Mouse (Mus musculus): ENCODE data around the gene Bmi1. TPM values are rescaled to one million over a fixed set of nuclear protein-coding genes. Genes with fewer than 3 reads are reported as not detected.

The Bmi1 gene
- polyA plus RNA-seq, 1 experiment from 2014 or later, result 22.3 TPM

DNA sequence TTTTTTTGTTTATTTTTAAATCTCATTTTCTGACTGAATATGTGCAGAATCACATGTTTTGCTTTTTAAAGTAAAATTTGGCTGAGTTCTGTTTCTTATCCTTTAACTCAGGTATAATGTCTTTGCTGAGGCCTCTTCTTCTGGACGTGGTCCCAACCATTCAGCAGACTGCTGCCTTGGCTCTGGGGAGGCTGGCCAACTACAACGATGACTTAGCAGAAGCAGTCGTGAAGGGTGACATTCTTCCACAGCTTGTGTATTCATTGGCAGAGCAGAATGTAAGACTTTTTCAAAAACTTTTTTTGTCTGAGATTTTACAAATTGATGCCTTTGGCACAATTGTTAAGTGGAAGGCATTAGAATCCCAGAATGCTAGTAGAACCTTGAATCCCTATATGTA, 33.5 kb downstream of the Bmi1 start:
- Histone ChIP-seq H3K27me3 (ENCODE audit: low read depth, poor library complexity, severe bottlenecking) (peaks cover 13% of the 10 kb centered on the region; the same call in 1 of the 2 replicates), H3K36me3 (no peaks in the 10 kb centered on the region), H3K4me1 (no peaks in the 10 kb centered on the region), H3K9me3 (replicated peaks) (no peaks in the 10 kb centered on the region), H3K27ac (no peak overlapping the region), H3K4me3 (no peak overlapping the region)
- 79% methylated on average over 3 of the region's 3 CpGs for WGBS
- no peak for DNase-seq (ENCODE audit: low spot score)

DNA sequence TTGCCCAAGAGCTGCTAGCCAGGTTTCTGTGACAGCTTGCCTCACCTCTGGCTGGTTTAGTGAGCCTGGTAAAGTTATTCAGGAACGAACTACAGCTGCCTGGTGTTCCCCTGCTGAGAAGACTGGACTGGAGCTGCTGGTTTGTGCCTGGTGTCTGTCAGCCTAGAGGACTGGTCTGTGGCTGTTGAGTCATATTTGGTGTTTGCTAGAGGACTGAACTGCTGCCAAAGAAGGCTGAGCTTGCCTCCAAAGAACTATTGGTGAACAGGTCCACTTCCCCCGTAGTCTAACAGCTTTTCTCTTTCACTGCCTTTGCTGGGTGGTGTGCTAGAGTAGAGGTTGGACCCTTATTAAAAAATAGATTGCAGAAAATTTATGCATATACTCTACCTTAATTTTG, 36.3 kb downstream of the Bmi1 start:
- 78% methylated on average over 2 of the region's 2 CpGs for WGBS
- Histone ChIP-seq H3K36me3 (no peaks in the 10 kb centered on the region), H3K9me3 (replicated peaks) (no peaks in the 10 kb centered on the region), H3K27ac (no peak overlapping the region), H3K4me3 (no peak overlapping the region), H3K27me3 (ENCODE audit: low read depth, poor library complexity, severe bottlenecking) (peaks cover 7% of the 10 kb centered on the region; the same call in 1 of the 2 replicates), H3K4me1 (no peaks in the 10 kb centered on the region)
- no peak for DNase-seq (ENCODE audit: low spot score)

DNA sequence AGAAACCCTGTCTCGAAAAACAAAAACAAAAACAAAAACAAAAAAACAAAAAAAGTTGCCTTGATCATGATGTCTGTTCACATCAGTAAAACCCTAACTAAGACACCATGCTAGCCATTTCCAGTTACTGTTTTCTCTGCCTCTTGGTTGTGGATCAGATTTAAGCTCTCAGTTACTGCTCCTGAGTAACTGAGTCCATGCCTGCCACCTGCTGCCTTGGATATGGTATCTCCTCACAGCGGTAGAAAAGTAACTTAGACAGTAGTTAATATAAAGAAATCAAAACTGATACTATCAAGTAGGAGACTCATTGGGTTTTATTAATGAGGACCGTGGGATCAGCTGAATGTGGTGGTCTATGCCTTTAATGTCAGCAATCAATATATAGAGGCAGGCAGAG, 37.5 kb downstream of the Bmi1 start:
- 81% methylated on average over 3 of the region's 3 CpGs for WGBS
- H3K4me3 ChIP-seq, result no peak overlapping the region
- no peaks in the 10 kb centered on the region for H3K9me3 ChIP-seq (replicated peaks)
- H3K36me3 ChIP-seq, result no peaks in the 10 kb centered on the region
- no peak for DNase-seq (ENCODE audit: low spot score)
- peaks cover 7% of the 10 kb centered on the region; the same call in 1 of the 2 replicates for H3K27me3 ChIP-seq (ENCODE audit: low read depth, poor library complexity, severe bottlenecking)
- H3K27ac ChIP-seq, result no peak overlapping the region
- no peaks in the 10 kb centered on the region for H3K4me1 ChIP-seq

DNA sequence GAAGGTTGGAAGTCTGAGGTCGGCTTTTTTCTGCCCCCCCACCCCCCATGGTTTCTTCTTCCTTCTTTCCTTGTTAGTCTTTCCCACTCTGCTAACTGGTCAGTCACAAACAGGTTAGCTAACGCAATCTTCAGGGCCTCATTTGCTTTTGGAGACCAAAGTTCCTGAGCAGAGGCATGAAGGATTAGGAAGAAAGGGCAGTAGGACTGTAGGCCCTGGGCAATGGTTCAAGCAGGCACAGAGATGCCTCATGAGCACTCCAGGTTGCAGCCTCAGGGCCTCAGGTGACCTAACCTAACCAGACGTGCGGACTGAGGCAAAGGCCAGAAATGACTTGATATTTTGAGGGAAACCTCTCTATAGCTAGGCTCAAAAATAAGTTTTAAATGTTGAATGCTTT, 41.7 kb downstream of the Bmi1 start:
- Histone ChIP-seq H3K4me1 (no peaks in the 10 kb centered on the region), H3K27ac (no peak overlapping the region), H3K36me3 (no peaks in the 10 kb centered on the region), H3K9me3 (replicated peaks) (no peaks in the 10 kb centered on the region), H3K4me3 (no peak overlapping the region), H3K27me3 (ENCODE audit: low read depth, poor library complexity, severe bottlenecking) (no peaks in the 10 kb centered on the region)
- 85% methylated on average over 4 of the region's 4 CpGs for WGBS
- DNase-seq (ENCODE audit: low spot score), result no peak

DNA sequence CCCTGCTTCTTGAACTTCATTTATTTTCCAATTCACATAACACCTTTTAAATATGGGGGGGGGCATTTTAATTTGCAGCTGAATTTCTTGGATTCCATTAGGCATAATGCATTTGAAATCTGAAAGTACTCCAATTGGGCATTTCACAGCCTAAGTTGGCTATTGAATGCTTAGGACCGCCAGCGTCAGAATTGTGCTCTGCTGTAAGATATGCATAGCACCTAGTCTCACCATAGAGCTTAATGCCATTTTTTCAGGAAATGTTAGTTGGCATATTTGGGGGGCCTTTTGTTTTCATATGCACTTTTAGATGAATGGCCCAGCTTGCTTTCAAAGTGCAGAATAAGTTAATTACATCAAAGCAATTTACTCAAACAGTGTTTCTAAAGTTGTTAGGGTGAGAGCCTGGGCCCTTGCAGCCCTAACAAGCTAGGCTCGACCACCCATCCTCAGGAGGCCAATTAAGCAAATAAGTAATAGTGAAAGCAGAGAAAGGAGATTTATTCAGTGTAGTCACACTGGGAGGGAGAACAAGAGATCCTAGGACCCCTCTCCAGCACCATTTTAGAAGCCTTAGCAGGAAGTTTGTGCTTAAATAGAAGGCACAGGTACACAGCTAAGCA, 45.5 kb downstream of the Bmi1 start:
- no peaks in the 10 kb centered on the region for H3K4me1 ChIP-seq

DNA sequence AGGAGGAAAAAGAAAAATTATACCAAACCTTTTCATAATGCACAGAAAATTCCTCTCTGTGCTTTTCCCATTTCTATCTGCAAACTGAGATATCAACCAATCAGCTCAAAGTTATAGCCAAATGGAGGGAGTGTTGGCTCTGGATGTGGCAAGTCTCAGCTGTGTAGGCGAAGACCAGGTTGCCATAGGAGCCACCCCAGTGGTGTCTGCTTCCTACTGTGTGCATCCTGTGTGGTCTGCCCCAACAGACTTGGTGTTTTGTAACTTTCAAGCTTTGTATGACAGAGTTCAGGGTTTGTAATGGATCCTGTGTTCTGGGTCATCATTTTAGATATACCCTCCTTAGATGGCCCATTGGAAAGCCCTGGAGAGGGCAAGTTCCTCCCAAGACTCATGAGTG, 47.6 kb downstream of the Bmi1 start:
- no peaks in the 10 kb centered on the region for H3K4me1 ChIP-seq
- H3K9me3 ChIP-seq (replicated peaks), result no peaks in the 10 kb centered on the region
- WGBS, result 75% methylated on average over 1 of the region's 1 CpGs
- no peak overlapping the region for H3K4me3 ChIP-seq
- H3K36me3 ChIP-seq, result no peaks in the 10 kb centered on the region
- DNase-seq (ENCODE audit: low spot score), result no peak
- H3K27ac ChIP-seq, result no peak overlapping the region
- H3K27me3 ChIP-seq (ENCODE audit: low read depth, poor library complexity, severe bottlenecking), result no peaks in the 10 kb centered on the region

More for the DNA sequence above, 45.5 kb downstream of the Bmi1 start:
- Histone ChIP-seq H3K36me3 (no peaks in the 10 kb centered on the region), H3K4me3 (no peak overlapping the region), H3K27ac (no peak overlapping the region), H3K9me3 (replicated peaks) (no peaks in the 10 kb centered on the region), H3K27me3 (ENCODE audit: low read depth, poor library complexity, severe bottlenecking) (no peaks in the 10 kb centered on the region)
- 64% methylated on average over 3 of the region's 3 CpGs for WGBS
- DNase-seq (ENCODE audit: low spot score), result no peak

DNA sequence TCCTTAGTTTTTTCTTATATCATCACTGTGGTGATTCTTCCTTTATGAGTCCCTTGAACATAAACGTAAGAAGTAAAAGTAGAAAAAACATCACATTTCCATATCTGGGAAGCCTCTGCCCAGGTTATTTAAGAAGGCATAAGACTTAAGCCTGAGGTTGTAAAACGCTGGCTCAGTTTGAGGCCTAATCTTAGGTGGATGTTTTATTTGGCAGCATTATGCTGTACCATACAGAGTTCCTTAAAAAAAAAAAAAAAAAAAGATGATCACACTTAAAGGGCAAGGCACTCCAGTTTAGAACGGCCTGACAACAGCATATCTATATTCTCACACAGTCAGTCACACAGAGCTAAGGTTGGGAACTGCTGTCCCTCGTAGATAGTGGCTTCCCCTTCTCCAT, 49.1 kb downstream of the Bmi1 start:
- 89% methylated on average over 4 of the region's 4 CpGs for WGBS

GRCm38 (mm10) chr2:18731718-18732117, 54.9 kb downstream of the Bmi1 start:
- no peak for DNase-seq (ENCODE audit: low spot score)
- H3K4me1 ChIP-seq, result peaks cover 4% of the 10 kb centered on the region; the same call in 1 of the 2 replicates
- no peak overlapping the region for H3K4me3 ChIP-seq
- H3K9me3 ChIP-seq (replicated peaks), result no peaks in the 10 kb centered on the region
- WGBS, result 33% methylated on average over 9 of the region's 9 CpGs
- no peak overlapping the region for H3K27ac ChIP-seq
- H3K27me3 ChIP-seq (ENCODE audit: low read depth, poor library complexity, severe bottlenecking), result peaks cover 11% of the 10 kb centered on the region; the same call in 1 of the 2 replicates
- no peaks in the 10 kb centered on the region for H3K36me3 ChIP-seq

More for the DNA sequence above, 49.1 kb downstream of the Bmi1 start:
- H3K4me1 ChIP-seq, result no peaks in the 10 kb centered on the region
- no peak overlapping the region for H3K4me3 ChIP-seq
- H3K36me3 ChIP-seq, result no peaks in the 10 kb centered on the region
- no peak overlapping the region for H3K27ac ChIP-seq
- H3K9me3 ChIP-seq (replicated peaks), result no peaks in the 10 kb centered on the region
- DNase-seq (ENCODE audit: low spot score), result no peak
- no peaks in the 10 kb centered on the region for H3K27me3 ChIP-seq (ENCODE audit: low read depth, poor library complexity, severe bottlenecking)

GRCm38 (mm10) chr2:18734394-18735127, 57.7 kb downstream of the Bmi1 start:
- DNase-seq (ENCODE audit: low spot score), result no peak
- peaks cover 4% of the 10 kb centered on the region; the same call in 1 of the 2 replicates for H3K4me1 ChIP-seq

More at GRCm38 (mm10) chr2:18734394-18735127, 57.7 kb downstream of the Bmi1 start:
- no peak overlapping the region for H3K4me3 ChIP-seq
- H3K27me3 ChIP-seq (ENCODE audit: low read depth, poor library complexity, severe bottlenecking), result peaks cover 11% of the 10 kb centered on the region; the same call in 1 of the 2 replicates
- 58% methylated on average over 5 of the region's 5 CpGs for WGBS
- H3K36me3 ChIP-seq, result no peaks in the 10 kb centered on the region
- no peaks in the 10 kb centered on the region for H3K9me3 ChIP-seq (replicated peaks)
- no peak overlapping the region for H3K27ac ChIP-seq

Other genes starting within 250 kb of the Bmi1 start
- 96.0 and 135 TPM in 2 replicates for gene Commd3, start 4.6 kb upstream of the Bmi1 start, polyA plus RNA-seq (2016; fragmentation: Nextera tagmentation; extraction: Ambion mirVana)
- not detected in 2 replicates for gene Spag6, start 17.0 kb downstream of the Bmi1 start, polyA plus RNA-seq (2016; fragmentation: Nextera tagmentation; extraction: Ambion mirVana)

Measured in limb, embryonic 10.5 days (tissue).